8 mouse cellular contexts compared by ENCODE assay signal in genomic region chr1:186833896-186834800, GRCm38 (mm10).
DNase-seq lines count a peak whose midpoint lies in the region; ATAC-seq lines count a peak whose summit lies in the region.

No protein-coding gene starts in this region.

- H3K4me3 ChIP-seq in limb, embryonic 12.5 days (replicated peaks) = peak overlapping the region; percentile 42
- peak overlapping the region; percentile 32 for H3K4me3 ChIP-seq in neural tube, embryonic 14.5 days (ENCODE audit: low read depth, low read length)

- peaks cover 35% of the 10 kb centered on the region for H3K27me3 ChIP-seq in limb, embryonic 12.5 days
- H3K27me3 ChIP-seq in neural tube, embryonic 14.5 days (ENCODE audit: control insufficient read depth, insufficient read depth, low read length) = no peaks in the 10 kb centered on the region; the same call in 1 of the 2 replicates

- peak overlapping the region; percentile 45; the same call in 1 of the 2 replicates for H3K9ac ChIP-seq in limb, embryonic 12.5 days (replicated peaks)
- peak overlapping the region; percentile 52 for H3K9ac ChIP-seq in neural tube, embryonic 14.5 days (replicated peaks; ENCODE audit: low read depth, low read length)

- H3K27ac ChIP-seq in limb, embryonic 12.5 days = no peak overlapping the region
- H3K27ac ChIP-seq in neural tube, embryonic 14.5 days (ENCODE audit: low read depth, low read length) = no peak overlapping the region; the same call in 1 of the 2 replicates

- WGBS in limb, embryonic 12.5 days = under 1% methylated on average over 43 of the region's 43 CpGs
- 1% methylated on average over 42 of the region's 43 CpGs for WGBS in neural tube, embryonic 14.5 days

- H3K4me2 ChIP-seq in limb, embryonic 12.5 days = peak overlapping the region; percentile 91
- H3K4me2 ChIP-seq in neural tube, embryonic 14.5 days (ENCODE audit: low read depth, low read length) = peak overlapping the region; percentile 92

- ATAC-seq in limb, embryonic 12.5 days (ENCODE audit: insufficient number of reproducible peaks, insufficient read depth, low FRiP score, low TSS enrichment, low read depth) = no peak
- peak; percentile 73 for ATAC-seq in neural tube, embryonic 14.5 days (ENCODE audit: low read depth)

- peak; percentile 2 to 7 for DNase-seq in left cerebral cortex, adult 18-20 months (ENCODE audit: low spot score in 2 of 2)
- DNase-seq in left cerebral cortex, adult 8-10 months (ENCODE audit: low spot score in 2 of 2) = no peak
- peak; percentile 64 for DNase-seq in embryo, embryonic 10 days (ENCODE audit: low spot score)
- DNase-seq in frontal cortex, postnatal 36 days (ENCODE audit: low spot score in 2 of 2) = peak; percentile 9 to 13
- DNase-seq in natural killer cell, adult 2 months (ENCODE audit: low spot score in 2 of 2) = no peak
- DNase-seq in spleen, adult 18-20 months = no peak

- H3K36me3 ChIP-seq in limb, embryonic 12.5 days = no peaks in the 10 kb centered on the region
- no peaks in the 10 kb centered on the region for H3K36me3 ChIP-seq in neural tube, embryonic 14.5 days (ENCODE audit: control insufficient read depth, insufficient read depth, low read length)

- H3K4me1 ChIP-seq in limb, embryonic 12.5 days (replicated peaks) = peaks cover 16% of the 10 kb centered on the region
- H3K4me1 ChIP-seq in neural tube, embryonic 14.5 days (ENCODE audit: control insufficient read depth, insufficient read depth, low read length) = peaks cover 9% of the 10 kb centered on the region

- H3K9me3 ChIP-seq in limb, embryonic 12.5 days = no peaks in the 10 kb centered on the region
- no peaks in the 10 kb centered on the region for H3K9me3 ChIP-seq in neural tube, embryonic 14.5 days (ENCODE audit: control insufficient read depth, low read length)

Comparison
In these comparisons a context has a peak if more than half of its experiments do, and no peak if none do; other contexts are left out.
1. DNase-seq: peak in left cerebral cortex, adult 18-20 months (2 of 2), embryo, embryonic 10 days (single experiment) and frontal cortex, postnatal 36 days (2 of 2); none in left cerebral cortex, adult 8-10 months (0 of 2), natural killer cell, adult 2 months (0 of 2) and spleen, adult 18-20 months (0 of 2).